Mouse (Mus musculus) testis, adult 2 months (tissue): ENCODE data around the gene Wdr45. TPM values are rescaled to one million over a fixed set of nuclear protein-coding genes. Genes with fewer than 3 reads are reported as not detected.
"Not testable (repeated sequence)": the region's sequence is repeated elsewhere in the genome, so short reads cannot be mapped to it uniquely, and the experiment has no call there.

Source experiments
- H3K27ac ChIP-seq: fragments of 200-500 bp; 2 replicates; pipeline ENCODE4 v1.5.1; 2012; ENCODE audit warnings: low read depth, low read length; ENCODE audit not compliant: control insufficient read depth, insufficient read depth
- H3K27me3 ChIP-seq: fragments of 200-500 bp; 2 replicates; pipeline ENCODE4 v1.6.1; 2012; ENCODE audit warnings: mild to moderate bottlenecking, low read length, moderate library complexity; ENCODE audit not compliant: control insufficient read depth, insufficient read depth
- H3K36me3 ChIP-seq: fragments of 200-500 bp; 2 replicates; pipeline ENCODE4 v1.6.1; 2012; ENCODE audit warnings: mild to moderate bottlenecking, low read length; ENCODE audit not compliant: control insufficient read depth, insufficient read depth
- H3K4me1 ChIP-seq: fragments of 200-500 bp; 2 replicates; pipeline ENCODE4 v1.6.1; 2012; ENCODE audit warnings: low read length; ENCODE audit not compliant: control insufficient read depth, insufficient read depth
- H3K4me3 ChIP-seq: fragments of 200-500 bp; 2 replicates; pipeline ENCODE4 v1.5.1; 2012; ENCODE audit warnings: low read depth, mild to moderate bottlenecking, low read length, moderate library complexity, mixed read lengths; ENCODE audit not compliant: control insufficient read depth
- CTCF ChIP-seq: fragments of 200-500 bp; IDR thresholded peaks from 2 replicates; pipeline ENCODE4 v1.5.1; 2012; ENCODE audit warnings: low read depth, mild to moderate bottlenecking, inconsistent platforms, low read length, moderate library complexity; ENCODE audit not compliant: control insufficient read depth, insufficient read depth, insufficient replicate concordance
- POLR2A ChIP-seq: fragments of 200-500 bp; IDR thresholded peaks from 2 replicates; pipeline ENCODE4 v1.6.1; 2012; ENCODE audit warnings: low read depth, mild to moderate bottlenecking, inconsistent platforms, low read length, moderate library complexity; ENCODE audit not compliant: control insufficient read depth
- polyA plus RNA-seq: library from polyadenylated mRNA; depleted of rRNA; stranded (reverse); fragments of >200 nt; gene quantifications from 2 replicates; pipeline ENCODE4 v1.2.3, GENCODE M21; 2012

The Wdr45 gene
- polyA plus RNA-seq, 1 experiment, result 8.0 TPM

GRCm38 (mm10) chrX:7688321-7688720 lies 25.8 kb upstream of the Wdr45 start:
- Histone ChIP-seq H3K36me3 (no peaks in the 10 kb centered on the region), H3K4me3 (no peak overlapping the region), H3K27ac (no peak overlapping the region), H3K27me3 (no peaks in the 10 kb centered on the region), H3K4me1 (no peaks in the 10 kb centered on the region)
- TF ChIP-seq CTCF (no peak), POLR2A (no peak)

- no peak overlapping the region for H3K4me3 ChIP-seq
- H3K4me1 ChIP-seq, result no peaks in the 10 kb centered on the region
- no peak overlapping the region for H3K27ac ChIP-seq
- H3K36me3 ChIP-seq, result no peaks in the 10 kb centered on the region
- no peaks in the 10 kb centered on the region for H3K27me3 ChIP-seq
- TF ChIP-seq POLR2A, result no peak
- no peak for TF ChIP-seq CTCF
Measured at GRCm38 (mm10) chrX:7690486-7690885, 23.6 kb upstream of the Wdr45 start.

GRCm38 (mm10) chrX:7692862-7693261 lies 21.3 kb upstream of the Wdr45 start:
- Histone ChIP-seq H3K4me1 (no peaks in the 10 kb centered on the region), H3K4me3 (no peak overlapping the region), H3K27ac (no peak overlapping the region), H3K27me3 (no peaks in the 10 kb centered on the region), H3K36me3 (no peaks in the 10 kb centered on the region)
- TF ChIP-seq POLR2A, result no peak
- TF ChIP-seq CTCF, result no peak

- no peak overlapping the region; the same call in 1 of the 2 replicates for H3K4me3 ChIP-seq
Measured at GRCm38 (mm10) chrX:7696520-7696919, 17.6 kb upstream of the Wdr45 start.

GRCm38 (mm10) chrX:7696954-7697381 lies 17.2 kb upstream of the Wdr45 start, which contains the start of gene Gpkow:
Gene Gpkow (plus strand): TSS chrX:7697131.
- Histone ChIP-seq H3K36me3 (no peaks in the 10 kb centered on the region), H3K4me3 (peak within 1 kb of the TSS; percentile 89), H3K4me1 (no peaks in the 10 kb centered on the region), H3K27me3 (no peaks in the 10 kb centered on the region), H3K27ac (peak within 1 kb of the TSS; percentile 71)
- no peak for TF ChIP-seq CTCF
- TF ChIP-seq POLR2A, result peak; percentile 66; the same call in 1 of the 2 replicates

More at GRCm38 (mm10) chrX:7696520-7696919, 17.6 kb upstream of the Wdr45 start:
- Histone ChIP-seq H3K4me1 (no peaks in the 10 kb centered on the region), H3K27me3 (no peaks in the 10 kb centered on the region), H3K27ac (no peak overlapping the region), H3K36me3 (no peaks in the 10 kb centered on the region)
- TF ChIP-seq CTCF (no peak), POLR2A (no peak)

- not testable (repeated sequence) for H3K27ac ChIP-seq, H3K4me3 ChIP-seq, H3K27me3 ChIP-seq, H3K4me1 ChIP-seq, H3K36me3 ChIP-seq
Measured at GRCm38 (mm10) chrX:7713764-7714134, 384 bp upstream of the Wdr45 start.

- H3K27me3 ChIP-seq, H3K4me3 ChIP-seq, H3K4me1 ChIP-seq, H3K36me3 ChIP-seq, H3K27ac ChIP-seq: not testable (repeated sequence)
Measured at GRCm38 (mm10) chrX:7716058-7716457, 1.9 kb downstream of the Wdr45 start.

GRCm38 (mm10) chrX:7721514-7722281 lies 7.6 kb downstream of the Wdr45 start, which contains the start of gene Gm45208:
Gene Gm45208 (plus strand): TSS chrX:7722245.
- no peak for TF ChIP-seq POLR2A
- TF ChIP-seq CTCF, result no peak
- H3K4me3 ChIP-seq, result peak within 1 kb of the TSS; percentile 95
- no peaks in the 10 kb centered on the region; the same call in 1 of the 2 replicates for H3K4me1 ChIP-seq
- no peaks in the 10 kb centered on the region for H3K27me3 ChIP-seq
- H3K27ac ChIP-seq, result peak within 1 kb of the TSS; percentile 96
- no peaks in the 10 kb centered on the region for H3K36me3 ChIP-seq
